Mouse (Mus musculus): Measurements from ENCODE around the gene 4833423E24Rik. TPM values are rescaled to one million over a fixed set of nuclear protein-coding genes. Genes with fewer than 3 reads are reported as not detected.

The 4833423E24Rik gene
- polyA plus RNA-seq, 1 experiment, result not detected

Other genes with a start within 250 kb of the 4833423E24Rik start
- not detected in 2 replicates for gene Olfr987, start 179.7 kb downstream of the 4833423E24Rik start, polyA plus RNA-seq (2012; ENCODE audit: insufficient read depth, insufficient read length, missing spikeins)
- gene Olfr988, start 155.8 kb downstream of the 4833423E24Rik start, polyA plus RNA-seq (2012; ENCODE audit: insufficient read depth, insufficient read length, missing spikeins), result not detected in 2 replicates
- gene Olfr992, start 109.6 kb downstream of the 4833423E24Rik start, polyA plus RNA-seq (2012; ENCODE audit: insufficient read depth, insufficient read length, missing spikeins), result not detected in 2 replicates
- gene Olfr993, start 104.1 kb downstream of the 4833423E24Rik start, polyA plus RNA-seq (2012; ENCODE audit: insufficient read depth, insufficient read length, missing spikeins), result not detected in 2 replicates
- not detected in 2 replicates for gene Olfr994, start 82.6 kb downstream of the 4833423E24Rik start, polyA plus RNA-seq (2012; ENCODE audit: insufficient read depth, insufficient read length, missing spikeins)
- not detected in 2 replicates for gene Olfr995, start 75.4 kb downstream of the 4833423E24Rik start, polyA plus RNA-seq (2012; ENCODE audit: insufficient read depth, insufficient read length, missing spikeins)
- gene Olfr996, start 60.2 kb upstream of the 4833423E24Rik start, polyA plus RNA-seq (2012; ENCODE audit: insufficient read depth, insufficient read length, missing spikeins), result not detected in 2 replicates
- gene Olfr998, start 69.9 kb upstream of the 4833423E24Rik start, polyA plus RNA-seq (2012; ENCODE audit: insufficient read depth, insufficient read length, missing spikeins), result not detected in 2 replicates
- gene Olfr1000, start 92.9 kb upstream of the 4833423E24Rik start, polyA plus RNA-seq (2012; ENCODE audit: insufficient read depth, insufficient read length, missing spikeins), result not detected in 2 replicates
- not detected in 2 replicates for gene Olfr1002, start 131.7 kb upstream of the 4833423E24Rik start, polyA plus RNA-seq (2012; ENCODE audit: insufficient read depth, insufficient read length, missing spikeins)
- gene Olfr154, start 145.4 kb upstream of the 4833423E24Rik start, polyA plus RNA-seq (2012; ENCODE audit: insufficient read depth, insufficient read length, missing spikeins), result not detected in 2 replicates
- gene Olfr1006, start 159.7 kb upstream of the 4833423E24Rik start, polyA plus RNA-seq (2012; ENCODE audit: insufficient read depth, insufficient read length, missing spikeins), result not detected in 2 replicates
- gene Olfr1008, start 170.4 kb upstream of the 4833423E24Rik start, polyA plus RNA-seq (2012; ENCODE audit: insufficient read depth, insufficient read length, missing spikeins), result not detected in 2 replicates
- gene Olfr1009, start 196.4 kb upstream of the 4833423E24Rik start, polyA plus RNA-seq (2012; ENCODE audit: insufficient read depth, insufficient read length, missing spikeins), result not detected in 2 replicates
- gene Olfr1012, start 243.7 kb upstream of the 4833423E24Rik start, polyA plus RNA-seq (2012; ENCODE audit: insufficient read depth, insufficient read length, missing spikeins), result not detected in 2 replicates
- gene Olfr1013, start 248.1 kb upstream of the 4833423E24Rik start, polyA plus RNA-seq (2012; ENCODE audit: insufficient read depth, insufficient read length, missing spikeins), result not detected in 2 replicates